Mouse (Mus musculus): ENCODE measurements around the gene Nbea. TPM values are rescaled to one million over a fixed set of nuclear protein-coding genes. Genes with fewer than 3 reads are reported as not detected.

The Nbea gene
- polyA plus RNA-seq, 1 experiment: 3.6 TPM

DNA sequence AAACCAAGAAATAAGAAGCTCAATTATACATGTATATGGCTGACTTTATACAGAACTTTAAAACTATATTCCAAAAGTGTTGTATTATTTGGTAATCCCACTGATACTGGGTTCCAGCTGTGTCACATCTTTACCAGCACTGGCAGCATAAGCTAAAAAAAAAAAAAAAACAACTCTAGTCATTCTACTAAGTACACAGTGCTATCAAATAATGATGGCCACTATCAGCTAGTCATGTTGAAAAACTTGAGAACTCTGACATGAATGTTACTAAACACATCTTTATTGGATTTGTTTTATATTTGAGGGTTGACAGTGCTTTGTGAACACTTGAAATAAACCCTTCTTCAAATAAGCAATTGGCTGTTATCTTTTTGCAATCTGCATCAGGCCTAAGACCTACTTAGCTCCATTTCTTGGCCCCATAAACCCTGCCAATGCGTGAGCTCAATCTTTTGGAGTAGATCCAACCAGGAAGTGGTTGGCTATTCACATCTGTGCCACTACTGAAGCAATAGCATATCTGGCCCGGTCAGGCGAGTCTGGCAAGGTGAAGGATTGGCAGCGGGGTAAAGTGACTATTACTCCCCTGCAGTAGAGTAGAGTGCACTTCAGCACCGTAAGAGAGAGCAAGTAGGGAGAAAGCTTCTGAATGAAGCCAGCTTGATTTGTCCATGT lies 137.7 kb downstream of the Nbea start:
- H3K79me2 ChIP-seq (ENCODE audit: control insufficient read depth, insufficient read depth): no peaks in the 10 kb centered on the region
- H3K4me2 ChIP-seq (ENCODE audit: low read depth): no peak overlapping the region
- no peaks in the 10 kb centered on the region for H3K36me3 ChIP-seq (ENCODE audit: control insufficient read depth, insufficient read depth)
- no peaks in the 10 kb centered on the region for H3K27me3 ChIP-seq (ENCODE audit: control insufficient read depth, insufficient read depth, insufficient read length)
- TF ChIP-seq MYOG (IDR thresholded peaks at IDR 0.05; ENCODE audit: control insufficient read depth in 1 of 3, insufficient read depth in 1 of 3, insufficient read length in 2 of 3, low read depth in 2 of 3) (no peak), MAX (IDR thresholded peaks at IDR 0.05; ENCODE audit: low read depth) (no peak), E2F4 (IDR thresholded peaks at IDR 0.05; ENCODE audit: insufficient read depth) (no peak), CEBPB (IDR thresholded peaks at IDR 0.05; ENCODE audit: insufficient read depth, poor library complexity, severe bottlenecking) (no peak), TCF3 (IDR thresholded peaks at IDR 0.05; ENCODE audit: insufficient read length, low read depth) (no peak), USF1 (IDR thresholded peaks at IDR 0.05; ENCODE audit: low read depth) (no peak), SRF (IDR thresholded peaks at IDR 0.05; ENCODE audit: control insufficient read depth, insufficient read length, low read depth) (no peak), POLR2AphosphoS2 (IDR thresholded peaks at IDR 0.05; ENCODE audit: insufficient read length, low read depth) (no peak), POLR2A (IDR thresholded peaks at IDR 0.05; ENCODE audit: insufficient read length, low read depth) (no peak)
- H3K4me3 ChIP-seq: no peak overlapping the region
- H3ac ChIP-seq (ENCODE audit: control insufficient read depth, insufficient read length): no peak overlapping the region

DNA sequence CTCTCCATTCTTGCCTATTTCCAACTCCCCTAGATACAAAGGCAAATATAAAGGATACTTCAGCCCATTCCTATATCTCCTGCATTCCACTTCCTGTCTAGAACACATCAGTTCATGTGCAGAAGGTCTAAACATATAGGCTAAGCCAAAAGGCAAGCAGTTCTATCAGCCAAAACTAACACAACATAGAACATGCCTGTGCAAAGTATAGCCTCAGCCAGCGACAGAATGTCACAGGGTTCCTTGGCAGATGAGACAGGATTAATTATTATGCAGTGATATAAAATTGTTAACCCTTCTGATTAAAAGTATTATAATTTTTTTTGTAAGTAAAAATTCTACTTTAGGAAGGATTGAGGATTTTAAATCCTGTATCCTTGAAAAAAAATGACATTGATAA lies 140.4 kb downstream of the Nbea start:
- Histone ChIP-seq H3K4me2 (ENCODE audit: low read depth) (no peak overlapping the region), H3K36me3 (ENCODE audit: control insufficient read depth, insufficient read depth) (no peaks in the 10 kb centered on the region), H3K27me3 (ENCODE audit: control insufficient read depth, insufficient read depth, insufficient read length) (no peaks in the 10 kb centered on the region), H3K4me3 (no peak overlapping the region), H3ac (ENCODE audit: control insufficient read depth, insufficient read length) (no peak overlapping the region), H3K79me2 (ENCODE audit: control insufficient read depth, insufficient read depth) (no peaks in the 10 kb centered on the region)
- TF ChIP-seq MYOD1 (IDR thresholded peaks at IDR 0.05; ENCODE audit: control insufficient read depth in 1 of 3, insufficient read length in 2 of 3, low read depth in 2 of 3) (no peak), CEBPB (IDR thresholded peaks at IDR 0.05; ENCODE audit: insufficient read depth, poor library complexity, severe bottlenecking) (no peak), MYOG (IDR thresholded peaks at IDR 0.05; ENCODE audit: control insufficient read depth in 1 of 3, insufficient read depth in 1 of 3, insufficient read length in 2 of 3, low read depth in 2 of 3) (no peak), E2F4 (IDR thresholded peaks at IDR 0.05; ENCODE audit: insufficient read depth) (no peak), MAX (IDR thresholded peaks at IDR 0.05; ENCODE audit: low read depth) (no peak), USF1 (IDR thresholded peaks at IDR 0.05; ENCODE audit: low read depth) (no peak), SRF (IDR thresholded peaks at IDR 0.05; ENCODE audit: control insufficient read depth, insufficient read length, low read depth) (no peak), TCF12 (IDR thresholded peaks at IDR 0.05; ENCODE audit: insufficient read depth, poor library complexity, severe bottlenecking) (no peak), REST (IDR thresholded peaks at IDR 0.05; ENCODE audit: insufficient read depth, insufficient read length) (no peak), POLR2AphosphoS2 (IDR thresholded peaks at IDR 0.05; ENCODE audit: insufficient read length, low read depth) (no peak), POLR2A (IDR thresholded peaks at IDR 0.05; ENCODE audit: insufficient read length, low read depth) (no peak)

DNA sequence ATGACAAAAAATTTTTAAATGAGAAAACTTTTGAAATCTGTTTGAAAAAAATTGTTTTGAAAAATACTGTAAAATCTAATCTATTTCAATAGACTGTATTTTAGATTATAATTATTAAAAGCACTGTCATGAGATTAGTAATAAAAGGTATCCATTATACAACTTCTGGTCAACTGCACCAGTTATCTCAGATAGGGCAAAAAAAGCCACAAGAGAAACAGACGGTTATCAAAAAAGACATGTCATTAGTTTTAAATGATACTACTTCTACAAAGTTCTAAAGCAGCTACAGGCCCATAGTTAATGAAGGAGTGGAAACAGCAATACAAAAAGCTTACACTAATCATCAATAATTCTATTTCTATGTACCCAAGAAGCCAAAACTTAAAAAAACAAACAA lies 144.0 kb downstream of the Nbea start:
- Histone ChIP-seq H3K79me2 (ENCODE audit: control insufficient read depth, insufficient read depth) (no peaks in the 10 kb centered on the region), H3K27me3 (ENCODE audit: control insufficient read depth, insufficient read depth, insufficient read length) (no peaks in the 10 kb centered on the region), H3ac (ENCODE audit: control insufficient read depth, insufficient read length) (no peak overlapping the region), H3K4me2 (ENCODE audit: low read depth) (no peak overlapping the region), H3K36me3 (ENCODE audit: control insufficient read depth, insufficient read depth) (no peaks in the 10 kb centered on the region), H3K4me3 (no peak overlapping the region)
- no peak for TF ChIP-seq POLR2A (IDR thresholded peaks at IDR 0.05; ENCODE audit: insufficient read length, low read depth)
- TF ChIP-seq TCF12 (IDR thresholded peaks at IDR 0.05; ENCODE audit: insufficient read depth, poor library complexity, severe bottlenecking): no peak

DNA sequence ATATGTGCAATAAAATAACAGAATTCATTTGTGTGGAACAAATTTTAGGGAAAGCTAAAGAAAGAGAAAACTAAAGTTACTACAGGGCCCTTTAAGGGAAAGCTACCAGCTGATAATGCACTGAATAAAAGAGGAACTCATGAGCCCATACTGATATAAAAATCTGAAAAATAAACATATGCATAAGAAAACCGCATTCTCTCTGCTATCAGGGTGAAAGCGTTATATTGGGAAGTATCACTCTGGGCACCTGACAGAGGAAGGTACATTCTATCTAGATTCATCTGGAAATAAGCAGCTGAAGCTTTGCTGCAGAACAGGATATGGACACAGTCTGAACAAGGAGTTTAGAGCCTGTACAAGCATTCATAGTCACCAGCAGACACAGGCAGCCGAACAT lies 148.9 kb downstream of the Nbea start:
- Histone ChIP-seq H3K4me2 (ENCODE audit: low read depth) (no peak overlapping the region), H3K4me3 (no peak overlapping the region), H3K27me3 (ENCODE audit: control insufficient read depth, insufficient read depth, insufficient read length) (no peaks in the 10 kb centered on the region), H3ac (ENCODE audit: control insufficient read depth, insufficient read length) (no peak overlapping the region), H3K36me3 (ENCODE audit: control insufficient read depth, insufficient read depth) (no peaks in the 10 kb centered on the region), H3K79me2 (ENCODE audit: control insufficient read depth, insufficient read depth) (no peaks in the 10 kb centered on the region)
- no peak for TF ChIP-seq MAX (IDR thresholded peaks at IDR 0.05; ENCODE audit: low read depth)
- no peak for TF ChIP-seq SRF (IDR thresholded peaks at IDR 0.05; ENCODE audit: control insufficient read depth, insufficient read length, low read depth)
- TF ChIP-seq MYOG (IDR thresholded peaks at IDR 0.05; ENCODE audit: control insufficient read depth in 1 of 3, insufficient read depth in 1 of 3, insufficient read length in 2 of 3, low read depth in 2 of 3): no peak
- TF ChIP-seq TCF3 (IDR thresholded peaks at IDR 0.05; ENCODE audit: insufficient read length, low read depth): no peak
- TF ChIP-seq POLR2A (IDR thresholded peaks at IDR 0.05; ENCODE audit: insufficient read length, low read depth): no peak
- TF ChIP-seq USF1 (IDR thresholded peaks at IDR 0.05; ENCODE audit: low read depth): no peak
- TF ChIP-seq E2F4 (IDR thresholded peaks at IDR 0.05; ENCODE audit: insufficient read depth): no peak
- TF ChIP-seq REST (IDR thresholded peaks at IDR 0.05; ENCODE audit: insufficient read depth, insufficient read length): no peak
- no peak for TF ChIP-seq TCF12 (IDR thresholded peaks at IDR 0.05; ENCODE audit: insufficient read depth, poor library complexity, severe bottlenecking)
- no peak for TF ChIP-seq MYOD1 (IDR thresholded peaks at IDR 0.05; ENCODE audit: control insufficient read depth in 1 of 3, insufficient read length in 2 of 3, low read depth in 2 of 3)
- TF ChIP-seq POLR2AphosphoS2 (IDR thresholded peaks at IDR 0.05; ENCODE audit: insufficient read length, low read depth): no peak
- TF ChIP-seq CEBPB (IDR thresholded peaks at IDR 0.05; ENCODE audit: insufficient read depth, poor library complexity, severe bottlenecking): no peak

DNA sequence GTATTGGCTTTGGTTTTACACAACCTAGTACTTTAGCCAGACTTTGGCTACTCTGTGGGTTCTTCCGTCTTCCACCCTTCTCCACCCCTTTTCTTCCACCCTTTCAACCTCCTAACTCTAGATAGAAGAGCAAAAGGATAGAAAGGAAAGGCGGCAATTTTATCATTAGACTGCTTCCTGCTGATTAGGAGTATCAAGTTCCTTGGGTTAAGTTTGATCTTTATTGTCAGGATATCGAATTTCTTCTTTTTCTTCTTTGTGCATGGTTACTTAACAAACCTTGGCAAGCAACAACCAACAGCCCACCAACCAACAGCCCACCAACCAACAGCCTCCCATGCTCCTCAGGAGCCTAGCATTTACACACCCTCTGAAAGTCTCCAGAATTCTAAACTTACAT lies 165.0 kb downstream of the Nbea start:
- Histone ChIP-seq H3K27me3 (ENCODE audit: control insufficient read depth, insufficient read depth, insufficient read length) (no peaks in the 10 kb centered on the region), H3ac (ENCODE audit: control insufficient read depth, insufficient read length) (no peak overlapping the region), H3K4me3 (no peak overlapping the region), H3K79me2 (ENCODE audit: control insufficient read depth, insufficient read depth) (no peaks in the 10 kb centered on the region), H3K36me3 (ENCODE audit: control insufficient read depth, insufficient read depth) (no peaks in the 10 kb centered on the region), H3K4me2 (ENCODE audit: low read depth) (no peak overlapping the region)
- TF ChIP-seq TCF12 (IDR thresholded peaks at IDR 0.05; ENCODE audit: insufficient read depth, poor library complexity, severe bottlenecking) (no peak), MYOD1 (IDR thresholded peaks at IDR 0.05; ENCODE audit: control insufficient read depth in 1 of 3, insufficient read length in 2 of 3, low read depth in 2 of 3) (no peak), POLR2A (IDR thresholded peaks at IDR 0.05; ENCODE audit: insufficient read length, low read depth) (no peak), REST (IDR thresholded peaks at IDR 0.05; ENCODE audit: insufficient read depth, insufficient read length) (no peak), CEBPB (IDR thresholded peaks at IDR 0.05; ENCODE audit: insufficient read depth, poor library complexity, severe bottlenecking) (no peak), MYOG (IDR thresholded peaks at IDR 0.05; ENCODE audit: control insufficient read depth in 1 of 3, insufficient read depth in 1 of 3, insufficient read length in 2 of 3, low read depth in 2 of 3) (no peak), SRF (IDR thresholded peaks at IDR 0.05; ENCODE audit: control insufficient read depth, insufficient read length, low read depth) (no peak), MAX (IDR thresholded peaks at IDR 0.05; ENCODE audit: low read depth) (no peak), USF1 (IDR thresholded peaks at IDR 0.05; ENCODE audit: low read depth) (no peak), TCF3 (IDR thresholded peaks at IDR 0.05; ENCODE audit: insufficient read length, low read depth) (no peak), E2F4 (IDR thresholded peaks at IDR 0.05; ENCODE audit: insufficient read depth) (no peak), POLR2AphosphoS2 (IDR thresholded peaks at IDR 0.05; ENCODE audit: insufficient read length, low read depth) (no peak)

Data from myocyte (in vitro differentiated cells).